Comparison of ENCODE assay signal across 14 mouse cellular contexts in genomic region chr19:22336278-22336677, GRCm38 (mm10).
"Had no signal": no experiment of that assay in that cellular context is flagged by ENCODE, and none has a peak within 500 bp of the region (broad histone marks: within the 10 kb centered on the region; RNA-seq: fewer than 3 reads in every experiment).

No protein-coding gene starts in this region.

- H3K27ac ChIP-seq: left cerebral cortex, adult 2 months; limb, embryonic 10.5 days; liver, embryonic 15.5 days; macrophage; neural tube, embryonic 13.5 days had no signal

- DNase-seq: kidney, adult 18-20 months; kidney, postnatal 25 days; lung, adult 2 months; lung, postnatal 10 days; right cerebral cortex, adult 18-20 months; right cerebral cortex, postnatal 25 days; thymus, postnatal 36 days had no signal

- H3K4me3 ChIP-seq: left cerebral cortex, adult 2 months; limb, embryonic 10.5 days; liver, embryonic 15.5 days; megakaryocyte, embryonic 14.5 days; neural tube, embryonic 13.5 days had no signal

- H3K4me2 ChIP-seq: liver, embryonic 11.5 days; liver, embryonic 15.5 days; neural tube, embryonic 13.5 days had no signal

- H3K27me3 ChIP-seq: liver, embryonic 15.5 days; megakaryocyte, embryonic 14.5 days; neural tube, embryonic 13.5 days had no signal

- H3K9me3 ChIP-seq: limb, embryonic 10.5 days; liver, embryonic 15.5 days; megakaryocyte, embryonic 14.5 days; neural tube, embryonic 13.5 days had no signal

- H3K36me3 ChIP-seq: limb, embryonic 10.5 days; liver, embryonic 15.5 days; neural tube, embryonic 13.5 days had no signal

- H3K9ac ChIP-seq: liver, embryonic 15.5 days; neural tube, embryonic 13.5 days had no signal

- H3K4me1 ChIP-seq: limb, embryonic 10.5 days; liver, embryonic 15.5 days; megakaryocyte, embryonic 14.5 days; neural tube, embryonic 13.5 days had no signal
